In genomic region chr13:101728816-101729215, GRCm38 (mm10) we compare ENCODE assay signal across 9 mouse cellular contexts. TPM values are rescaled to one million over a fixed set of nuclear protein-coding genes. Genes with fewer than 3 reads are reported as not detected.
DNase-seq lines count a peak whose midpoint lies in the region; ATAC-seq lines count a peak whose summit lies in the region.
"Had no signal": no experiment of that assay in that cellular context is flagged by ENCODE, and none has a peak within 500 bp of the region (broad histone marks: within the 10 kb centered on the region; RNA-seq: fewer than 3 reads in every experiment).

No protein-coding gene starts in this region.

- ATAC-seq in forebrain, embryonic 15.5 days (replicated peaks) = peak; percentile 56; the same call in 1 of the 2 replicates
- ATAC-seq in forebrain, embryonic 13.5 days = no peak
- no peak for ATAC-seq in midbrain, embryonic 14.5 days (ENCODE audit: low FRiP score, low TSS enrichment)
- ATAC-seq in midbrain, embryonic 15.5 days (replicated peaks) = no peak
- ATAC-seq in cerebellum, adult (ENCODE audit: insufficient number of reproducible peaks, low FRiP score, low TSS enrichment) = no peak

- DNase-seq in midbrain, embryonic 14.5 days = peak; percentile 72
- DNase-seq in embryo, embryonic 10.5 days (ENCODE audit: low spot score) = peak; percentile 64
- peak; percentile 44 for DNase-seq in layer of hippocampus, adult 9-11 months
- DNase-seq in testis, postnatal 10 days (ENCODE audit: low spot score) = peak; percentile 55

- H3K27me3 ChIP-seq in forebrain, embryonic 15.5 days = no peaks in the 10 kb centered on the region
- H3K27me3 ChIP-seq in forebrain, embryonic 13.5 days = no peaks in the 10 kb centered on the region
- H3K27me3 ChIP-seq in midbrain, embryonic 14.5 days (ENCODE audit: control insufficient read depth, insufficient read depth, low read length) = no peaks in the 10 kb centered on the region
- H3K27me3 ChIP-seq in midbrain, embryonic 15.5 days (replicated peaks) = no peaks in the 10 kb centered on the region
- H3K27me3 ChIP-seq: heart, embryonic 13.5 days had no signal

- peaks cover 8% of the 10 kb centered on the region; the same call in 1 of the 2 replicates for H3K4me1 ChIP-seq in forebrain, embryonic 15.5 days
- H3K4me1 ChIP-seq in forebrain, embryonic 13.5 days = peaks cover 13% of the 10 kb centered on the region
- peaks cover 10% of the 10 kb centered on the region for H3K4me1 ChIP-seq in midbrain, embryonic 14.5 days (ENCODE audit: control insufficient read depth, insufficient read depth, low read length)
- H3K4me1 ChIP-seq in midbrain, embryonic 15.5 days = peaks cover 15% of the 10 kb centered on the region

- H3K9me3 ChIP-seq in forebrain, embryonic 15.5 days = no peaks in the 10 kb centered on the region
- no peaks in the 10 kb centered on the region for H3K9me3 ChIP-seq in forebrain, embryonic 13.5 days (replicated peaks)
- H3K9me3 ChIP-seq in midbrain, embryonic 14.5 days (ENCODE audit: control insufficient read depth, low read length) = no peaks in the 10 kb centered on the region
- H3K9me3 ChIP-seq in midbrain, embryonic 15.5 days = no peaks in the 10 kb centered on the region
- H3K9me3 ChIP-seq: heart, embryonic 13.5 days had no signal

- H3K27ac ChIP-seq in forebrain, embryonic 15.5 days (replicated peaks) = no peak overlapping the region
- H3K27ac ChIP-seq in forebrain, embryonic 13.5 days = no peak overlapping the region
- no peak overlapping the region for H3K27ac ChIP-seq in midbrain, embryonic 14.5 days (replicated peaks; ENCODE audit: low read depth, low read length)
- H3K27ac ChIP-seq in midbrain, embryonic 15.5 days = no peak overlapping the region
- H3K27ac ChIP-seq: heart, embryonic 13.5 days had no signal

- H3K36me3 ChIP-seq in forebrain, embryonic 15.5 days = no peaks in the 10 kb centered on the region
- no peaks in the 10 kb centered on the region for H3K36me3 ChIP-seq in forebrain, embryonic 13.5 days (ENCODE audit: poor library complexity, severe bottlenecking)
- H3K36me3 ChIP-seq in midbrain, embryonic 14.5 days (ENCODE audit: control insufficient read depth, insufficient read depth, low read length) = no peaks in the 10 kb centered on the region
- H3K36me3 ChIP-seq in midbrain, embryonic 15.5 days (replicated peaks) = no peaks in the 10 kb centered on the region
- H3K36me3 ChIP-seq: heart, embryonic 13.5 days had no signal

- 63% methylated on average over 7 of the region's 7 CpGs for WGBS in forebrain, embryonic 15.5 days
- WGBS in forebrain, embryonic 13.5 days = 57% methylated on average over 7 of the region's 7 CpGs
- WGBS in midbrain, embryonic 14.5 days = 57% methylated on average over 7 of the region's 7 CpGs
- WGBS in midbrain, embryonic 15.5 days = 55% methylated on average over 7 of the region's 7 CpGs

- no peak overlapping the region for H3K4me3 ChIP-seq in forebrain, embryonic 15.5 days
- no peak overlapping the region for H3K4me3 ChIP-seq in forebrain, embryonic 13.5 days
- H3K4me3 ChIP-seq in midbrain, embryonic 14.5 days (replicated peaks; ENCODE audit: low read depth, low read length) = no peak overlapping the region
- no peak overlapping the region for H3K4me3 ChIP-seq in midbrain, embryonic 15.5 days
- H3K4me3 ChIP-seq: heart, embryonic 13.5 days had no signal

- H3K4me2 ChIP-seq in forebrain, embryonic 15.5 days (replicated peaks) = no peak overlapping the region
- H3K4me2 ChIP-seq in forebrain, embryonic 13.5 days = no peak overlapping the region
- no peak overlapping the region for H3K4me2 ChIP-seq in midbrain, embryonic 14.5 days (ENCODE audit: low read length)
- no peak overlapping the region for H3K4me2 ChIP-seq in midbrain, embryonic 15.5 days
- H3K4me2 ChIP-seq: heart, embryonic 13.5 days had no signal

- no peak overlapping the region for H3K9ac ChIP-seq in forebrain, embryonic 15.5 days (replicated peaks)
- H3K9ac ChIP-seq in forebrain, embryonic 13.5 days = no peak overlapping the region
- H3K9ac ChIP-seq in midbrain, embryonic 14.5 days (replicated peaks; ENCODE audit: low read length) = no peak overlapping the region
- no peak overlapping the region for H3K9ac ChIP-seq in midbrain, embryonic 15.5 days
- H3K9ac ChIP-seq: heart, embryonic 13.5 days had no signal

RNA-seq across cellular contexts. Expression of gene Pik3r1, which starts 39.2 kb away (rescaled TPM):
- polyA plus RNA-seq in forebrain, embryonic 15.5 days (2015; fragmentation: Nextera tagmentation; extraction: Ambion mirVana) = 39.3 and 40.3 TPM in 2 replicates
- polyA plus RNA-seq in forebrain, embryonic 13.5 days (2015; fragmentation: Nextera tagmentation; extraction: Ambion mirVana) = 20.9 and 23.9 TPM in 2 replicates
- 60.2 and 63.3 TPM in 2 replicates for polyA plus RNA-seq in midbrain, embryonic 14.5 days (2014; fragmentation: Nextera tagmentation; extraction: Ambion mirVana)
- polyA plus RNA-seq in midbrain, embryonic 15.5 days (2015; fragmentation: Nextera tagmentation; extraction: Ambion mirVana) = 42.2 and 48.8 TPM in 2 replicates
